Mouse (Mus musculus): ENCODE measurements at regions not wholly inside any gene's neighbourhood (a gene's known extent, or its start where the extent isn't known, plus 50 kb on each side); places are given as distances from the start of the nearest gene placed in this dataset.

- TF ChIP-seq POLR2A (IDR thresholded peaks at IDR 0.05; ENCODE audit: borderline replicate concordance, insufficient read depth, low read length): no peak
- TF ChIP-seq CTCF (IDR thresholded peaks at IDR 0.05; ENCODE audit: borderline replicate concordance, insufficient read depth, low read depth, low read length): no peak
Observed at GRCm38 (mm10) chr15:86899961-86900360, 644.1 kb upstream of the Fam19a5 start.

Measured in cerebellum, adult 2 months (tissue).